Mouse (Mus musculus): ENCODE results near the gene Mpz. TPM values are rescaled to one million over a fixed set of nuclear protein-coding genes. Genes with fewer than 3 reads are reported as not detected.

The Mpz gene
- polyA plus RNA-seq, 1 experiment from 2014 or later, result 0.51 TPM

GRCm38 (mm10) chr1:171111020-171111780 is 39.3 kb upstream of the Mpz start:
- DNase-seq (peak; percentile 97), ATAC-seq (ENCODE audit: low FRiP score, low TSS enrichment) (peak; percentile 92)
- Histone ChIP-seq H3K4me1 (ENCODE audit: control insufficient read depth, insufficient read depth, low read length) (no peaks in the 10 kb centered on the region), H3K4me3 (replicated peaks; ENCODE audit: low read depth, low read length) (peak overlapping the region; percentile 51), H3K9me3 (ENCODE audit: control insufficient read depth, low read length) (no peaks in the 10 kb centered on the region), H3K27me3 (ENCODE audit: control insufficient read depth, insufficient read depth, low read length) (no peaks in the 10 kb centered on the region), H3K9ac (replicated peaks; ENCODE audit: low read length) (peak overlapping the region; percentile 48), H3K4me2 (ENCODE audit: low read length) (peak overlapping the region; percentile 55), H3K27ac (replicated peaks; ENCODE audit: low read depth, low read length) (peak overlapping the region; percentile 80), H3K36me3 (ENCODE audit: control insufficient read depth, insufficient read depth, low read length) (no peaks in the 10 kb centered on the region)
- WGBS, result under 1% methylated on average over 38 of the region's 38 CpGs

- no peaks in the 10 kb centered on the region for H3K27me3 ChIP-seq (ENCODE audit: control insufficient read depth, insufficient read depth, low read length)
- H3K4me3 ChIP-seq (replicated peaks; ENCODE audit: low read depth, low read length), result peak overlapping the region; percentile 51
- no peaks in the 10 kb centered on the region for H3K9me3 ChIP-seq (ENCODE audit: control insufficient read depth, low read length)
- H3K4me2 ChIP-seq (ENCODE audit: low read length), result peak overlapping the region; percentile 55
- no peak overlapping the region for H3K27ac ChIP-seq (replicated peaks; ENCODE audit: low read depth, low read length)
- DNase-seq (peak; percentile 60), ATAC-seq (ENCODE audit: low FRiP score, low TSS enrichment) (no peak)
- H3K36me3 ChIP-seq (ENCODE audit: control insufficient read depth, insufficient read depth, low read length), result no peaks in the 10 kb centered on the region
- H3K4me1 ChIP-seq (ENCODE audit: control insufficient read depth, insufficient read depth, low read length), result no peaks in the 10 kb centered on the region
- 2% methylated on average over 15 of the region's 15 CpGs for WGBS
- peak overlapping the region; percentile 37; the same call in 1 of the 2 replicates for H3K9ac ChIP-seq (replicated peaks; ENCODE audit: low read length)
Observed at GRCm38 (mm10) chr1:171111781-171112575, 38.5 kb upstream of the Mpz start.

- Histone ChIP-seq H3K9ac (replicated peaks; ENCODE audit: low read length) (no peak overlapping the region), H3K4me2 (ENCODE audit: low read length) (peak overlapping the region; percentile 77), H3K27ac (replicated peaks; ENCODE audit: low read depth, low read length) (no peak overlapping the region), H3K4me1 (ENCODE audit: control insufficient read depth, insufficient read depth, low read length) (no peaks in the 10 kb centered on the region), H3K36me3 (ENCODE audit: control insufficient read depth, insufficient read depth, low read length) (no peaks in the 10 kb centered on the region), H3K9me3 (ENCODE audit: control insufficient read depth, low read length) (no peaks in the 10 kb centered on the region), H3K4me3 (replicated peaks; ENCODE audit: low read depth, low read length) (no peak overlapping the region), H3K27me3 (ENCODE audit: control insufficient read depth, insufficient read depth, low read length) (no peaks in the 10 kb centered on the region)
- ATAC-seq (ENCODE audit: low FRiP score, low TSS enrichment), result no peak
- WGBS, result 84% methylated on average over 4 of the region's 4 CpGs
- DNase-seq, result no peak
Observed at GRCm38 (mm10) chr1:171112986-171113385, 37.5 kb upstream of the Mpz start.

- H3K27ac ChIP-seq (replicated peaks; ENCODE audit: low read depth, low read length), result no peak within 1 kb of the TSS; the same call in 1 of the 2 replicates
- under 1% methylated on average over 24 of the region's 24 CpGs for WGBS
Observed at GRCm38 (mm10) chr1:171113873-171114299, 36.6 kb upstream of the Mpz start, which contains the start of gene Cfap126. TSS of gene Cfap126 (plus strand) at chr1:171113918.

GRCm38 (mm10) chr1:171116280-171116679 is 34.2 kb upstream of the Mpz start:
- H3K4me2 ChIP-seq (ENCODE audit: low read length), result no peak overlapping the region
- WGBS, result 77% methylated on average over 4 of the region's 4 CpGs
- H3K4me3 ChIP-seq (replicated peaks; ENCODE audit: low read depth, low read length), result no peak overlapping the region
- H3K36me3 ChIP-seq (ENCODE audit: control insufficient read depth, insufficient read depth, low read length), result no peaks in the 10 kb centered on the region
- H3K27me3 ChIP-seq (ENCODE audit: control insufficient read depth, insufficient read depth, low read length), result no peaks in the 10 kb centered on the region
- no peak overlapping the region for H3K27ac ChIP-seq (replicated peaks; ENCODE audit: low read depth, low read length)
- DNase-seq (no peak), ATAC-seq (ENCODE audit: low FRiP score, low TSS enrichment) (no peak)
- no peaks in the 10 kb centered on the region for H3K4me1 ChIP-seq (ENCODE audit: control insufficient read depth, insufficient read depth, low read length)
- no peaks in the 10 kb centered on the region for H3K9me3 ChIP-seq (ENCODE audit: control insufficient read depth, low read length)
- no peak overlapping the region for H3K9ac ChIP-seq (replicated peaks; ENCODE audit: low read length)

More at GRCm38 (mm10) chr1:171113873-171114299, 36.6 kb upstream of the Mpz start, which contains the start of gene Cfap126:
- H3K9ac ChIP-seq (replicated peaks; ENCODE audit: low read length), result peak within 1 kb of the TSS; percentile 45
- no peaks in the 10 kb centered on the region for H3K4me1 ChIP-seq (ENCODE audit: control insufficient read depth, insufficient read depth, low read length)
- DNase-seq (peak; percentile 59), ATAC-seq (ENCODE audit: low FRiP score, low TSS enrichment) (no peak)
- no peaks in the 10 kb centered on the region for H3K36me3 ChIP-seq (ENCODE audit: control insufficient read depth, insufficient read depth, low read length)
- H3K4me2 ChIP-seq (ENCODE audit: low read length), result peak within 1 kb of the TSS; percentile 77
- no peaks in the 10 kb centered on the region for H3K27me3 ChIP-seq (ENCODE audit: control insufficient read depth, insufficient read depth, low read length)
- no peaks in the 10 kb centered on the region for H3K9me3 ChIP-seq (ENCODE audit: control insufficient read depth, low read length)
- H3K4me3 ChIP-seq (replicated peaks; ENCODE audit: low read depth, low read length), result peak within 1 kb of the TSS; percentile 44

GRCm38 (mm10) chr1:171118269-171118684 is 32.2 kb upstream of the Mpz start:
- Histone ChIP-seq H3K4me2 (ENCODE audit: low read length) (no peak overlapping the region), H3K36me3 (ENCODE audit: control insufficient read depth, insufficient read depth, low read length) (no peaks in the 10 kb centered on the region), H3K27me3 (ENCODE audit: control insufficient read depth, insufficient read depth, low read length) (no peaks in the 10 kb centered on the region), H3K9me3 (ENCODE audit: control insufficient read depth, low read length) (no peaks in the 10 kb centered on the region), H3K4me1 (ENCODE audit: control insufficient read depth, insufficient read depth, low read length) (no peaks in the 10 kb centered on the region), H3K27ac (replicated peaks; ENCODE audit: low read depth, low read length) (no peak overlapping the region), H3K9ac (replicated peaks; ENCODE audit: low read length) (no peak overlapping the region), H3K4me3 (replicated peaks; ENCODE audit: low read depth, low read length) (no peak overlapping the region)
- DNase-seq (peak; percentile 91), ATAC-seq (ENCODE audit: low FRiP score, low TSS enrichment) (peak; percentile 57; the same call in 1 of the 2 replicates)
- WGBS, result 6% methylated on average over 4 of the region's 4 CpGs

- Histone ChIP-seq H3K27me3 (ENCODE audit: control insufficient read depth, insufficient read depth, low read length) (no peaks in the 10 kb centered on the region), H3K4me3 (replicated peaks; ENCODE audit: low read depth, low read length) (no peak overlapping the region), H3K9ac (replicated peaks; ENCODE audit: low read length) (no peak overlapping the region), H3K4me2 (ENCODE audit: low read length) (no peak overlapping the region), H3K27ac (replicated peaks; ENCODE audit: low read depth, low read length) (no peak overlapping the region), H3K4me1 (ENCODE audit: control insufficient read depth, insufficient read depth, low read length) (no peaks in the 10 kb centered on the region), H3K36me3 (ENCODE audit: control insufficient read depth, insufficient read depth, low read length) (no peaks in the 10 kb centered on the region), H3K9me3 (ENCODE audit: control insufficient read depth, low read length) (no peaks in the 10 kb centered on the region)
- ATAC-seq (ENCODE audit: low FRiP score, low TSS enrichment) (no peak), DNase-seq (no peak)
- 88% methylated on average over 5 of the region's 5 CpGs for WGBS
Observed at GRCm38 (mm10) chr1:171118996-171119395, 31.5 kb upstream of the Mpz start.

GRCm38 (mm10) chr1:171119405-171119804 is 31.1 kb upstream of the Mpz start:
- Histone ChIP-seq H3K36me3 (ENCODE audit: control insufficient read depth, insufficient read depth, low read length) (no peaks in the 10 kb centered on the region), H3K9ac (replicated peaks; ENCODE audit: low read length) (no peak overlapping the region), H3K9me3 (ENCODE audit: control insufficient read depth, low read length) (no peaks in the 10 kb centered on the region), H3K4me3 (replicated peaks; ENCODE audit: low read depth, low read length) (no peak overlapping the region), H3K27me3 (ENCODE audit: control insufficient read depth, insufficient read depth, low read length) (no peaks in the 10 kb centered on the region), H3K4me2 (ENCODE audit: low read length) (no peak overlapping the region), H3K4me1 (ENCODE audit: control insufficient read depth, insufficient read depth, low read length) (no peaks in the 10 kb centered on the region), H3K27ac (replicated peaks; ENCODE audit: low read depth, low read length) (no peak overlapping the region)
- ATAC-seq (ENCODE audit: low FRiP score, low TSS enrichment) (no peak), DNase-seq (no peak)
- 89% methylated on average over 14 of the region's 14 CpGs for WGBS
